Mouse (Mus musculus) lung, adult 2 months (tissue): Measurements from ENCODE around the gene Senp8.

Experiments used
- CTCF ChIP-seq: fragments of 200-500 bp; IDR thresholded peaks from 2 replicates; pipeline ENCODE4 v1.5.1; 2011; ENCODE audit warnings: mild to moderate bottlenecking, low read length, control low read depth; ENCODE audit not compliant: insufficient read depth
- POLR2A ChIP-seq: fragments of 200-500 bp; IDR thresholded peaks from 2 replicates; pipeline ENCODE4 v1.6.1; 2011; ENCODE audit warnings: low read depth, mild to moderate bottlenecking, control low read depth, low read length, borderline replicate concordance; ENCODE audit errors: extremely low read depth

DNA sequence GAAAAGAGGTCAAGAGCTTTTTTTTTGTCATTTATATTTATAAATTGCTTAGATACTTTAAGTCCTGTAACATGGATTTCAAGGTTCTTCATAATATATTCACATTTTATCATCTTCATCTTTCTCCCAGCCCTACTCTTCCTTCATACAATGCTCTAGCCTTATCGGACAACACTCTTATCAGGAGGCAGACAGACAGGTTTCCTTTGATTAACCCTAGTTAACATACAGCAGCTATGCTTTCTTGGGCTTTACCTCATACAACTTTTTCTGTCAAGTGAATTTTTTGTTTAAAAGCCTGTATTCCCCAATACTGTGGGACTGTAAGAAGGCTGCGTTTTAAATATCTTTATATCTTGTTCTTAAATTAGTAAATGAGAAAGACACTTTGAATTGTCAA is 2.1 kb downstream of the Senp8 start:
- TF ChIP-seq CTCF (no peak), POLR2A (no peak)
